ENCODE assay signal across 10 mouse cellular contexts in genomic region chr8:86028646-86029312, GRCm38 (mm10).
A peak's percentile ranks its signal among the peaks of the same experiment; 100 is the strongest.
DNase-seq lines count a peak whose midpoint lies in the region; ATAC-seq and TF ChIP-seq lines count a peak whose summit lies in the region.
"Had no signal": no experiment of that assay in that cellular context is flagged by ENCODE, and none has a peak within 500 bp of the region (broad histone marks: within the 10 kb centered on the region; RNA-seq: fewer than 3 reads in every experiment).

No protein-coding gene starts in this region.

- no peak overlapping the region for H3K4me3 ChIP-seq in kidney, postnatal 0 days (replicated peaks; ENCODE audit: low read depth, low read length)

- no peak overlapping the region for H3K9ac ChIP-seq in kidney, postnatal 0 days (ENCODE audit: low read depth, low read length)

- no peaks in the 10 kb centered on the region for H3K27me3 ChIP-seq in kidney, postnatal 0 days (ENCODE audit: insufficient read depth, low read length)

- H3K4me2 ChIP-seq in kidney, postnatal 0 days (ENCODE audit: low read length): no peak overlapping the region

- TF ChIP-seq CTCF in kidney, postnatal 0 days (IDR thresholded peaks at IDR 0.05; ENCODE audit: low read depth): no peak

- peaks cover 9% of the 10 kb centered on the region; the same call in 1 of the 2 replicates for H3K36me3 ChIP-seq in kidney, postnatal 0 days (ENCODE audit: insufficient read depth, low read length)

- H3K27ac ChIP-seq in kidney, postnatal 0 days: no peak overlapping the region
- H3K27ac ChIP-seq: hindbrain, postnatal 0 days had no signal

- no peaks in the 10 kb centered on the region; the same call in 1 of the 2 replicates for H3K4me1 ChIP-seq in kidney, postnatal 0 days (replicated peaks; ENCODE audit: insufficient read depth, low read length)

- no peaks in the 10 kb centered on the region for H3K9me3 ChIP-seq in kidney, postnatal 0 days (replicated peaks; ENCODE audit: low read length)

- whole genome bisulfite sequencing in kidney, postnatal 0 days: 51% methylated on average over 6 of the region's 6 CpGs

- no peak for ATAC-seq in kidney, postnatal 0 days (replicated peaks; ENCODE audit: low FRiP score, low read depth)
- ATAC-seq: hindbrain, postnatal 0 days had no signal

- peak; percentile 18 for DNase-seq in kidney, postnatal 0 days (ENCODE audit: low spot score)
- no peak for DNase-seq in kidney, postnatal 10 days
- DNase-seq in cerebellum, postnatal 14 days: peak; percentile 47 to 70
- peak; percentile 32 to 53 for DNase-seq in layer of hippocampus, postnatal 10 days (ENCODE audit: low spot score in 2 of 2)
- peak; percentile 35 for DNase-seq in right cerebral cortex, postnatal 4 days
- DNase-seq in spleen, adult 18-20 months: no peak
- DNase-seq in thymus, postnatal 4 days: no peak
- DNase-seq: gastrocnemius, postnatal 14 days; kidney, postnatal 36 days had no signal

Comparison
In these comparisons a context has a peak if more than half of its experiments do, and no peak if none do; other contexts are left out.
1. DNase-seq: peak in kidney, postnatal 0 days (single experiment), cerebellum, postnatal 14 days (2 of 2), layer of hippocampus, postnatal 10 days (2 of 2) and right cerebral cortex, postnatal 4 days (single experiment); none in kidney, postnatal 10 days (single experiment), spleen, adult 18-20 months (0 of 2) and thymus, postnatal 4 days (single experiment).